Comparison of ENCODE assay signal across 20 mouse cellular contexts in genomic region chr13:31313821-31314220, GRCm38 (mm10).
A peak's percentile ranks its signal among the peaks of the same experiment; 100 is the strongest.
DNase-seq lines count a peak whose midpoint lies in the region; ATAC-seq and TF ChIP-seq lines count a peak whose summit lies in the region.
"Had no signal": no experiment of that assay in that cellular context is flagged by ENCODE, and none has a peak within 500 bp of the region (broad histone marks: within the 10 kb centered on the region; RNA-seq: fewer than 3 reads in every experiment).

No protein-coding gene starts in this region.

- no peak for DNase-seq in heart, postnatal 36 days
- DNase-seq in kidney, adult 11 months: no peak
- peak; percentile 28 for DNase-seq in brain, embryonic 14.5 days (ENCODE audit: low read depth)
- DNase-seq in stomach, postnatal 0 days (ENCODE audit: low spot score): no peak
- DNase-seq in hindbrain, embryonic 10.5 days (ENCODE audit: low spot score): no peak
- DNase-seq: adrenal gland, adult 2 months; adrenal gland, postnatal 25 days; cerebellum, adult 2 months; cerebellum, postnatal 10 days; embryo, embryonic 11 days; gastrocnemius, postnatal 10 days had no signal

- peaks cover 7% of the 10 kb centered on the region; the same call in 1 of the 2 replicates for H3K27me3 ChIP-seq in heart, embryonic 14.5 days (ENCODE audit: control insufficient read depth, insufficient read depth, low read length)
- no peaks in the 10 kb centered on the region; the same call in 1 of the 2 replicates for H3K27me3 ChIP-seq in kidney, embryonic 16.5 days (ENCODE audit: insufficient read depth, low read length)
- no peaks in the 10 kb centered on the region for H3K27me3 ChIP-seq in stomach, postnatal 0 days (ENCODE audit: control insufficient read depth, insufficient read depth, low read length)
- no peaks in the 10 kb centered on the region for H3K27me3 ChIP-seq in hindbrain, embryonic 10.5 days (ENCODE audit: insufficient read depth, poor library complexity, severe bottlenecking)
- H3K27me3 ChIP-seq: embryonic facial prominence, embryonic 15.5 days had no signal

- no peaks in the 10 kb centered on the region for H3K36me3 ChIP-seq in heart, embryonic 14.5 days (ENCODE audit: control insufficient read depth, insufficient read depth, low read length)
- no peaks in the 10 kb centered on the region for H3K36me3 ChIP-seq in kidney, embryonic 16.5 days (ENCODE audit: insufficient read depth, low read length)
- H3K36me3 ChIP-seq in stomach, postnatal 0 days (ENCODE audit: control insufficient read depth, insufficient read depth, low read length): no peaks in the 10 kb centered on the region
- no peaks in the 10 kb centered on the region for H3K36me3 ChIP-seq in hindbrain, embryonic 10.5 days
- H3K36me3 ChIP-seq: embryonic facial prominence, embryonic 15.5 days; forebrain, embryonic 10.5 days; heart, embryonic 10.5 days had no signal

- intact Hi-C loops in heart, postnatal 36 days (cut with DNase I): no loop called here

- no peak overlapping the region for H3K27ac ChIP-seq in heart, embryonic 14.5 days (replicated peaks in 1 of 2; ENCODE audit: control insufficient read depth in 1 of 2, insufficient read depth in 1 of 2, low read depth in 2 of 2, low read length in 2 of 2)
- H3K27ac ChIP-seq in kidney, embryonic 16.5 days (ENCODE audit: low read length): no peak overlapping the region
- no peak overlapping the region for H3K27ac ChIP-seq in stomach, postnatal 0 days (replicated peaks)
- no peak overlapping the region for H3K27ac ChIP-seq in hindbrain, embryonic 10.5 days
- H3K27ac ChIP-seq: embryonic facial prominence, embryonic 15.5 days; forebrain, embryonic 10.5 days; heart, embryonic 10.5 days; hindbrain, embryonic 14.5 days had no signal

- H3K4me2 ChIP-seq in heart, embryonic 14.5 days (ENCODE audit: low read length): peak overlapping the region; percentile 19; the same call in 1 of the 2 replicates
- H3K4me2 ChIP-seq in kidney, embryonic 16.5 days (replicated peaks; ENCODE audit: low read depth, low read length): 0 out of 2 replicates have a peak overlapping the region, but pooled peaks have one; percentile 14
- no peak overlapping the region for H3K4me2 ChIP-seq in stomach, postnatal 0 days (replicated peaks; ENCODE audit: low read depth)
- H3K4me2 ChIP-seq: embryonic facial prominence, embryonic 15.5 days; hindbrain, embryonic 14.5 days had no signal

- no peak for TF ChIP-seq EP300 in stomach, postnatal 0 days (optimal IDR thresholded peaks at IDR 0.05)

- peaks cover 6 to 8% of the 10 kb centered on the region in 2 experiments; a peak in 3 of 4 replicates for H3K4me1 ChIP-seq in heart, embryonic 14.5 days (ENCODE audit: control insufficient read depth in 2 of 2, insufficient read depth in 2 of 2, low read length in 2 of 2)
- peaks cover 17% of the 10 kb centered on the region for H3K4me1 ChIP-seq in kidney, embryonic 16.5 days (ENCODE audit: insufficient read depth, low read length)
- H3K4me1 ChIP-seq in stomach, postnatal 0 days (replicated peaks; ENCODE audit: control insufficient read depth, insufficient read depth): no peaks in the 10 kb centered on the region
- H3K4me1 ChIP-seq in hindbrain, embryonic 10.5 days (replicated peaks): 0 out of 2 replicates have a peak, but pooled peaks cover 3% of the 10 kb centered on the region
- H3K4me1 ChIP-seq: forebrain, embryonic 10.5 days had no signal

- 53% methylated on average over 5 of the region's 5 CpGs for WGBS in heart, embryonic 14.5 days
- 59% methylated on average over 5 of the region's 5 CpGs for WGBS in kidney, embryonic 16.5 days
- WGBS in stomach, postnatal 0 days: 62% methylated on average over 5 of the region's 5 CpGs
- WGBS in hindbrain, embryonic 10.5 days: 57% methylated on average over 5 of the region's 5 CpGs

- no peak for TF ChIP-seq CTCF in brain, embryonic 14.5 days (IDR thresholded peaks at IDR 0.05; ENCODE audit: borderline replicate concordance, extremely low read depth, insufficient read depth, insufficient read length)
- TF ChIP-seq CTCF in stomach, postnatal 0 days (IDR thresholded peaks at IDR 0.05; ENCODE audit: low read depth): no peak

- H3K9me3 ChIP-seq in heart, embryonic 14.5 days (ENCODE audit: control insufficient read depth, low read length): no peaks in the 10 kb centered on the region
- no peaks in the 10 kb centered on the region for H3K9me3 ChIP-seq in kidney, embryonic 16.5 days (ENCODE audit: low read length)
- H3K9me3 ChIP-seq in stomach, postnatal 0 days (ENCODE audit: control insufficient read depth, low read length): no peaks in the 10 kb centered on the region
- H3K9me3 ChIP-seq in hindbrain, embryonic 10.5 days: no peaks in the 10 kb centered on the region
- H3K9me3 ChIP-seq: embryonic facial prominence, embryonic 15.5 days; forebrain, embryonic 10.5 days; heart, embryonic 10.5 days had no signal

- TF ChIP-seq POLR2A in brain, embryonic 14.5 days (IDR thresholded peaks at IDR 0.05; ENCODE audit: borderline replicate concordance, extremely low read depth, insufficient read depth, insufficient read length, poor library complexity, severe bottlenecking): no peak

- no peak overlapping the region for H3K9ac ChIP-seq in heart, embryonic 14.5 days (ENCODE audit: low read length)
- H3K9ac ChIP-seq in kidney, embryonic 16.5 days (replicated peaks; ENCODE audit: low read length): no peak overlapping the region
- no peak overlapping the region for H3K9ac ChIP-seq in stomach, postnatal 0 days (ENCODE audit: low read length)
- H3K9ac ChIP-seq: embryonic facial prominence, embryonic 15.5 days; hindbrain, embryonic 14.5 days had no signal

- no peak for ATAC-seq in heart, embryonic 14.5 days (ENCODE audit: insufficient number of reproducible peaks, insufficient read depth, low FRiP score, low read depth)
- no peak for ATAC-seq in kidney, embryonic 16.5 days (ENCODE audit: low FRiP score, low TSS enrichment)
- ATAC-seq in common myeloid progenitor, adult 5-6 weeks (replicated peaks; ENCODE audit: low read depth, poor library complexity, severe bottlenecking): peak; percentile 31
- no peak for ATAC-seq in stomach, postnatal 0 days (ENCODE audit: low FRiP score, low TSS enrichment)
- ATAC-seq: forebrain, embryonic 16.5 days had no signal

- no peak overlapping the region for H3K4me3 ChIP-seq in heart, embryonic 14.5 days (ENCODE audit: control insufficient read depth in 1 of 2, insufficient read depth in 1 of 2, low read depth in 1 of 2, low read length in 2 of 2)
- H3K4me3 ChIP-seq in kidney, embryonic 16.5 days (ENCODE audit: low read length): no peak overlapping the region
- H3K4me3 ChIP-seq in stomach, postnatal 0 days (ENCODE audit: low read depth, low read length): no peak overlapping the region
- no peak overlapping the region for H3K4me3 ChIP-seq in hindbrain, embryonic 10.5 days
- H3K4me3 ChIP-seq: embryonic facial prominence, embryonic 15.5 days; erythroblast, embryonic 14.5 days; forebrain, embryonic 10.5 days; heart, embryonic 10.5 days had no signal
